Mouse (Mus musculus): ENCODE results near the gene Mef2d.

GRCm38 (mm10) chr3:88102196-88102595 is 40.0 kb upstream of the Mef2d start:
- TF ChIP-seq POLR2A (IDR thresholded peaks at IDR 0.05; ENCODE audit: insufficient read length, low read depth) (no peak), POLR2AphosphoS2 (IDR thresholded peaks at IDR 0.05; ENCODE audit: insufficient read length, low read depth) (no peak), USF1 (IDR thresholded peaks at IDR 0.05; ENCODE audit: low read depth) (no peak), REST (IDR thresholded peaks at IDR 0.05; ENCODE audit: insufficient read depth, insufficient read length) (no peak)

Measured in myocyte (in vitro differentiated cells).